Mouse (Mus musculus) WW6 (cell line): Measurements from ENCODE around the gene Swap70.

Source experiments
- DNase-seq: peaks from one replicate; pipeline ENCODE4 v3.0.0-alpha.2; 2013; ENCODE audit warnings: low read depth, low spot score

Swap70 gene

GRCm38 (mm10) chr7:110237837-110238451 lies 16.4 kb downstream of the Swap70 start:
- no peak for DNase-seq

GRCm38 (mm10) chr7:110239590-110239989 lies 18.1 kb downstream of the Swap70 start:
- no peak for DNase-seq

DNA sequence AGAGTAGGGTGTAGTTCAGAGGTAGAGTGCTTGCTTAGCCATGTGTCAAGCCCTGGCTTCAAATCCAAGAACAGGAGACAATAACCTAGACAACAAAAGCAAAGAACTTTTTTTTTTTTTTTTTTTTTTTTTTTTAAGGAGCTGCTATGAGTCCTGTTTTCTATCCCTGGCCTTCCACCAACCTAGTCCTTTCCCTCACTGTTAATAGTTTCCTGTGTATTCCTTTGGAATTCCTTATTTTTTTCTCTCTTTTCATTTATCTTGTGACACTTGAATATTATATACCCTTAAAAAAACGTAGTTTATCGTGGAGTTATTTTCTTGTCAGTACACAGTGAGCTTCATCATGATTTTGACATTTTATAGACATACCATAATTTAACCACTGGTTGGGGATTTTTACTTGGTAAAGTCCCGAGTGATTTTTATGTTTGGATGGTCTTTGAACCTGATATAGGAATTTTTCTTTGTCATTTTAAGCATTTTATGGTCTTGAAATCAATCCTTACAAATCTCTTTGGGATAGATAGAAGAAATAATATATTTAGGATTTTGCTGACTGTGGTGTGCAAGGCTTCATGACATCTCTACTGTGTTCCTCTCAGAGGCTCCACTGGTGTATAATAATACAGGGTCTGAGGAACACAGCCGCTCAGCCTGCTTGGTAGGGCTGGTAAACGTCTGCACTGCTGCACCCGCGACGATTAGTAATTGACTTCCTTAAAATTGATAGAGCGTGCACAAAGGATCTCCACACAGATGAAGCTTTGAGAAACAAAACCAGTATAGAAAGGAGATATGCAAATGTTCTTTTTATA lies 20.2 kb downstream of the Swap70 start:
- no peak for DNase-seq

DNA sequence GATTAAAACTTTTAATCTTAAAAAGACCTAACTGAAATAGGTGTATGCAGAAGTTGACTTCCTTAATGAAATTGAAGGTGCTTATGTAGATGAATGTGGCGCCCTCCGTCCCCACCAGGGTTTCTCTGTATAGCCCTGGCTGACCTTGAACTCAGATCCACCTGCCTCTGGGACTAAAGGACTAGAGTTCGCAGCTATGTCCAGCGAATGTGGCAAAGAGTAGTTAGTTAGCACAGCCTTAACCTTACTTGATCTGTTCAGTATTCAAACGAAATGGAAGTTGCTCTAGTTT lies 20.7 kb downstream of the Swap70 start:
- no peak for DNase-seq

DNA sequence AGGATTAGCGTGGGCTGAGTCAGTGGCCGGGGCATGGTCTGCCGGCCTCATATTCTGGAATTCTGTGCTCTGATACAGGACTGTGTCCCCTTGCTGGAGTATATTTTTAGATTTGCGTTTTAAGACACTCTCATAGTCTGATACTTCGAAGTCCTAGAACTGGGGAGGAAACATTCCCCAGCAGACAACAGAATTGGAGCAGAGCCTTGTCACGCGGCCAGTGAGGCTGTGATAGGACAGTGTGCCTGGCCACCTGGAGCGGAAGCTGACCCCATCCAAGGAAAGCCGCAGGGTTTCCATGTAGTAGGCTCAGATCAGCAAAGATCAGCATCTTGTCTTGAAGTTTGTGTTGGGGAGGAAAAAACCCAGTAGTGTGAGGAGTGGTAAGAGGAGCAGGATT lies 23.6 kb downstream of the Swap70 start:
- DNase-seq: no peak

- DNase-seq: no peak
Measured at GRCm38 (mm10) chr7:110246526-110246925, 25.0 kb downstream of the Swap70 start.

GRCm38 (mm10) chr7:110247801-110248200 lies 26.3 kb downstream of the Swap70 start:
- DNase-seq: no peak

DNA sequence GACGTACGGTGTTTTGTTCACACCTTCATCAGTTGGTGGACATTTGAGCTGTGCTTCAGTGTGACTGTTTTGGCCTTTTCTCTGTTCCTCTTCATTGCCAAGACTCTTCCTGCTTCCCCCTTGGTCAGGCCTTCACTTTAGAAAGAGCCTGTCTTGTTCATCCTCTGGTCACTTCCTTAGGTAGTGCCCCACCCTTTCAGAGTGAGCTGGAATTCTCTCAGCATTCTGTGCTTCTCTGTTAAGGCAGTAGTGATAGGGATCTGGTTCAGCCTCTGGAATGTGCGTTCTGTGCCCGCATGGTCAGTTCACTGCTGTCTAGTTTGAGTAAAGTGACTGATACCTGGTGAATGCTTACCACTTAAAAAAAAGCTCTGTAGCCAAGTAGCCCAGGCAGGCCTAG lies 27.2 kb downstream of the Swap70 start:
- no peak for DNase-seq

DNA sequence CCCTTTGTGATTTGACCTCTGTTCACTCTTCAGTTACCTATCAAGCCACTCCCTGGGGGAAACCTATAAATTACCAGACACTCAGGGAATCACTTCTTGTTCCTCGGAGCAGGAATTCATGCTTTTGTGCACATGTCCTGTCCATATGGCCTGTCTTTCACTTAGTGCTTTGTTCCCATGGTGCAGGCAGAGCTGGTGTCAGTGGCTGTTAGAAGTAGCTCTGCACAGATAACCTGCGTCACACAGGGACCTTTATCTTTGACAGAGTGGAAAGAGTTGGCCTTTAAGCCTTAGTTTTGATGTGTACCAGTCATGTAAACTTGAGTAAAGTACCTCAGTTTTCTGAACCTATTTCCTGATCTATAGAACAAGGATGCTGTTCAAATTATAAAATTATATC lies 32.4 kb downstream of the Swap70 start:
- DNase-seq: no peak

DNA sequence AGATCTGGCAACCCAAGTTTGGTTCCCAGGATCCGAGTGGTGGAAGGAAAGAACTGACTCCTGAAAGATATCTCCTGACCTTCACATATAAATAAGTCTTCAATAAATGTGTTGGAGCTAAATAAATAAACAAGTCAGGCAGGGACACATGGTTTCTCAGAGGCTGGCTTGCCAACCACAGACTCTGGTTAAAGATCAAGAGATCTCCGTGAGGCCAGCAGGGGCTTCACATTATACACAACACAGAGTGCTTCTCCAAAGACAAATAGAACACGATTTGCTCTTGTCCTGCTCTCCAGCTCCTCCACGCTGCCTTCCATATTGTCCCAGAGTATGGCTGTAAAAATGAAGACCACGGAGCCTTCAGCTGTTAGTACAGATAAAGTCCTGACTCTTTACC lies 32.9 kb downstream of the Swap70 start:
- no peak for DNase-seq

DNA sequence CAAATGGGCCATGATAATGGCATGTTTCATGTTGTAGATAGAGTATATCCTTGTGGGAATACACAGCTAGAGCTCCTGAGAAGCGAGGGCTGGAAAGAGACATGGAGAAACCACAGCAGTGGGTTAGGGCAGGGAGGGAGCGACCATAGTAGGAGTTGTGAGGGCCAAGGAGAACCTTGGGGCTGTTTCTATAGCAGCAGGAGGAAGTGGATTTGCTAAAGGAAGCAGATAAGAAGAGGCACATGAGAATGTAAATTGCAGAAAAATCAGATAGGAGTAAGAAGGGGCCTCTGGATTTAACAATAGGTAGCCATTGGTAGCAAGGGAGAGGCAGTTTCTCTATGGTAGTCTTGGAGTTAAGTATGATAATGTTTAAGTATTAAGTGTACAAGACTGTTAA lies 35.5 kb downstream of the Swap70 start:
- no peak for DNase-seq

DNA sequence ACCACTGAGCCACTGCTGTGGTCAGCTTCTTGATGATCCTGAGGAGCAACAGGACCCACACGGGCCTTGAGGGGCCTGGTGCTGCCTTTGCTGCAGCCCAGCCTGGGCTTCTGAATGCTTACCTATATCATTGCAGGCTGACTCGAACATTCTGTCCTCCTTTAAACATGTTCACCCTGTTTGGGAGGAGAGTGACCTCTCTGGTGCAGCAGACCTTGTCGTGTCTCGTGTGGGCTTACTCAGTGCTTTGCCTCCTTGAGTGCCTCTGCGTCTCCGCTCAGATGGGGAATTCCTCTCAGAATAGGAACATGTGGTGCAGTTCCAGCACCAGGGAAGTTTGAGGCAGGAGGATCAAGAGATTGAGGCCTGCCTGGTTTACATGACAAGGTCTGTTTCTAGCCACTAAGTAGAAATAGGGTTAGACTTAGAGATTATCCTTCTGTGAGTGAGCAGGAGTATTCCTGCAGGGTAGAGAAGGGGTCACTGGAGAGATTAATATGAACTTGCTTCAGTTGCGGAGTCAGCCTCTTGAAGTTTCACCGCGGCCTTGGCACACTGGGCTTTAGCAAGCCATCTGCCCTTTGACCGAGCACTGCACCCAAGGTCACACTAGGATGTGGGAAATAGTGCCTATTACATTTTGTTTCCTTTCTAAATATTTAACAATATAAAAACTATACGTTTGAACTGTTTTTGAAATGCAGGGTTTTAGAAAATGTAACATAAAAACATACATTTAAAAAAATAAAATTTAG lies 36.9 kb downstream of the Swap70 start:
- DNase-seq: no peak

DNA sequence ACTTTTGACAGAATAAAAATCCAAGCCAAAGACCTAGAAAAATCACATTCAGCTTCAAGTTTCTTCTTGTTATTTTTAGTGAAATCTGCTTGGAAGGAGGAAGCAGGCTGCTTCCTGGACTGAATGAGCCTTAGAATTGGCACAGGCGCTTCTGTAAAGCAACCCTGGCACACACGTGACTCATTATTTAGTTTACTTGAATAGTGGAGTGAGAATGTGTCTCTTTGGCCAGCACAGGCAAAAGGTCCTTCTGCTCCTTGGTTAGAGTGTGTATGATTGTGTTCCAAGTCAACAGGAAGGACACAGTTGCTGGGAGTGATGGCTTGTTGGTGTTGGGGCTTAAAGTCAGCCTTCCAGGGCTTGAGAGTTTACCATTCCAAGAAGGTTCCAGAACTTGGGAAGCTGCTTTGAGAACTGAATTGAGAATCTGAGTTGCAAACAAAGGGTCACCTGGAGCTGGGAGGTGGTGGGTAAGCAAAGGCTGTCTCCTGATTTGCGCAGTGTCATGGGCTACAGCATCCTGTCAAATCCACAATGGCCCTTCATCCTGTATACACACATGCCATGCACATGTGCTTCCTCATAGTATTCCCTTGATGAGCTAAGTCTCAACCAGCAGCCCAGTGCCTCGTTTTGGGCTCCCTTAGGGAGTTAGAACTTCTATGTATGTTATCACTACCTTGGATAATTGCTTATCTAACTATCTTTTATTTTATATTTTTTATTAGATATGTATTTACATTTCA lies 38.6 kb downstream of the Swap70 start:
- no peak for DNase-seq

GRCm38 (mm10) chr7:110261807-110262206 lies 40.3 kb downstream of the Swap70 start:
- no peak for DNase-seq

- DNase-seq: no peak
Measured at GRCm38 (mm10) chr7:110262661-110263060, 41.1 kb downstream of the Swap70 start.

GRCm38 (mm10) chr7:110263474-110263873 lies 42.0 kb downstream of the Swap70 start:
- no peak for DNase-seq

GRCm38 (mm10) chr7:110265796-110266195 lies 44.3 kb downstream of the Swap70 start:
- DNase-seq: peak; percentile 61

- DNase-seq: no peak
Measured at GRCm38 (mm10) chr7:110267014-110267413, 45.5 kb downstream of the Swap70 start.

DNA sequence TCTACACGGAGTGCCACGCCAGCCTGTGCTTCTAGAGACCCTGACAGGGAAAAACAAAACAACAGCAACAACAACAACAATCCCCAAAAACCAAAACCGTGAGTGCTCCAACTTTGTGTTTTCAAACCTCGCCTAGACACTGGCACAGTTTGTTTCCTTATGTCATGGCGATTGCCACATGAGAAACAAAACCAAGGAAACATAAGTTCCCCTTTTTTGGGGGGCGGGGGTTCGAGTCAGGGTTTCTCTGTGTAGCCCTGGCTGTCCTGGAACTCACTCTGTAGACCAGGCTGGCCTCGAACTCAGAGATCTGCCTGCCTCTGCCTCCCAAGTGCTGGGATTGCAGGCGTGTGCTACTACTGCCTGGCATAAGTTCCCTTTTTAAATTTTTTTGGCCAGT lies 46.5 kb downstream of the Swap70 start:
- no peak for DNase-seq

DNA sequence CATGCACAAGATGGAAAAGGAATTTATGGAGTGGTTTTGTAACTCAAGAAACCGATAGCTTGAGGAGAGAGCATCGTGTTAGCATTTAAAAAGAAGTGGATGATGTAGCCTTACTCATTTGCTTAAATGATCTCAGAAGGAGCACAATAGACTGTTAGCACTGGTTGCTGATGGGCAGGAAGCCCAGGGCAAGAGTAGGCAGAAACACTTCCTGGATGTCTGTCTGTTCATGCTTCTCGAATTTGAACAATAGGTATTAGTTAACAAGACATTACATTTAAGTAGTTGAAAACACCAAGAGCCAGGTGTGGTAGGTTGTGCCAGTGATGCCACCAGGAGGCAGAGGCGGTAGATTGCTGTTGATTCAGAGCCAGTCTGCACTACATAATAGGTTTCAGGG lies 47.0 kb downstream of the Swap70 start:
- no peak for DNase-seq

DNA sequence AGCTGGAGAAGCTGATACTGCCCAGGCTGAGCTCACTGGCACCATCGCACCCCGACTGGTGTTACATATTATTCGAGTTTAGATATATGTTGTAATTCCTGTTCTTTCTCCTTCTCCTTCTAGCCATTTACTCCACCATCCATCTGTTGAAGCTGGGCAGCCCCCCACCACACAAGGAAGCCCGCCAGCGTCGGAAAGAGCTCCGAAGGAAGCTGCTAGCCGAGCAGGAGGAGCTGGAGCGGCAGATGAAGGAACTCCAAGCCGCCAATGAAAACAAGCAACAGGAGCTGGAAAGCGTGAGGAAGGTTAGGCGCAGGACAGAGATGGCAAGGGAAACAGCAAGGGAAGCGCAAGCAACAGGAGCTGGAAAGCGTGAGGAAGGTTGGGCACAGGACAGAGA lies 48.3 kb downstream of the Swap70 start:
- no peak for DNase-seq

GRCm38 (mm10) chr7:110270455-110270854 lies 48.9 kb downstream of the Swap70 start:
- DNase-seq: no peak
